Mouse (Mus musculus) embryonic facial prominence, embryonic 12.5 days (tissue): ENCODE measurements around the gene Gm20708. TPM values are rescaled to one million over a fixed set of nuclear protein-coding genes. Genes with fewer than 3 reads are reported as not detected.

Source experiments
- ATAC-seq: fragments of 200-750 bp; cut with Nextera tagmentation; 2 replicates; pipeline ENCODE4 v1.8.0; 2017; ENCODE audit not compliant: insufficient number of reproducible peaks, insufficient read depth, low FRiP score, low TSS enrichment
- H3K27ac ChIP-seq: fragments of 300-500 bp; sonication (generic); 2 replicates; pipeline ENCODE4 v1.5.1; 2016; ENCODE audit warnings: mild to moderate bottlenecking
- H3K27me3 ChIP-seq: fragments of 300-500 bp; sonication (generic); 2 replicates; pipeline ENCODE4 v1.6.1; 2016; ENCODE audit warnings: mild to moderate bottlenecking, moderate library complexity
- H3K36me3 ChIP-seq: fragments of 300-500 bp; sonication (generic); 2 replicates; pipeline ENCODE4 v1.6.1; 2016; ENCODE audit warnings: mild to moderate bottlenecking
- H3K4me1 ChIP-seq: fragments of 300-500 bp; sonication (generic); 2 replicates; pipeline ENCODE4 v1.6.1; 2016
- H3K4me2 ChIP-seq: fragments of 300-500 bp; sonication (generic); replicated peaks from 2 replicates; pipeline ENCODE4 v1.6.1; 2016; ENCODE audit warnings: mild to moderate bottlenecking, moderate library complexity
- H3K4me3 ChIP-seq: fragments of 300-500 bp; sonication (generic); 2 replicates; pipeline ENCODE4 v1.5.1; 2016; ENCODE audit warnings: mild to moderate bottlenecking
- H3K9ac ChIP-seq: fragments of 300-500 bp; sonication (generic); 2 replicates; pipeline ENCODE4 v1.6.1; 2016; ENCODE audit warnings: mild to moderate bottlenecking, moderate library complexity
- H3K9me3 ChIP-seq: fragments of 300-500 bp; sonication (generic); 2 replicates; pipeline ENCODE4 v1.6.1; 2016; ENCODE audit warnings: mild to moderate bottlenecking, moderate library complexity
- WGBS: fragments of 180-500 bp; shearing (Covaris S2); methylation state at CpG from one replicate; pipeline ENCODE4 v1.1.7; 2016; 5-methylcytosine and 5-hydroxymethylcytosine counted together
- polyA plus RNA-seq: library from polyadenylated mRNA; unstranded; fragments of >200 nt; fragmentation: Nextera tagmentation; extraction: Ambion mirVana; gene quantifications from 2 replicates; pipeline ENCODE4 v1.2.1, GENCODE M21; 2016

Gm20708 gene
- 0.54 and 1.3 TPM in 2 replicates for polyA plus RNA-seq

- H3K4me1 ChIP-seq = peaks cover 12% of the 10 kb centered on the region
- H3K4me2 ChIP-seq = peak within 1 kb of the TSS; percentile 100
- peak within 1 kb of the TSS; percentile 78 for H3K4me3 ChIP-seq
- 0 out of 2 replicates have a peak within 1 kb of the TSS, but pooled peaks have one; percentile 38 for H3K27ac ChIP-seq
- WGBS = under 1% methylated on average over 73 of the region's 75 CpGs
- ATAC-seq = peak; percentile 32; the same call in 1 of the 2 replicates
- H3K9ac ChIP-seq = peak within 1 kb of the TSS; percentile 67
- H3K36me3 ChIP-seq = peaks cover 24% of the 10 kb centered on the region
- H3K9me3 ChIP-seq = no peaks in the 10 kb centered on the region
- no peaks in the 10 kb centered on the region for H3K27me3 ChIP-seq
Observed at GRCm38 (mm10) chr11:117809407-117810311, at the start of gene Gm20708, which contains the start of gene Syngr2. Gene Gm20708 (plus strand): TSS chr11:117809668. Gene Syngr2 (plus strand): TSS chr11:117809668.

GRCm38 (mm10) chr11:117760374-117761119, 48.9 kb upstream of the Gm20708 start:
- no peak for ATAC-seq
- Histone ChIP-seq H3K27me3 (no peaks in the 10 kb centered on the region), H3K9me3 (no peaks in the 10 kb centered on the region), H3K9ac (no peak overlapping the region), H3K4me3 (no peak overlapping the region), H3K36me3 (peaks cover 83% of the 10 kb centered on the region), H3K4me1 (no peaks in the 10 kb centered on the region), H3K4me2 (no peak overlapping the region), H3K27ac (no peak overlapping the region)
- WGBS = 94% methylated on average over 26 of the region's 26 CpGs

- H3K4me2 ChIP-seq = no peak overlapping the region
- WGBS = 91% methylated on average over 13 of the region's 13 CpGs
- peaks cover 82% of the 10 kb centered on the region for H3K36me3 ChIP-seq
- no peak overlapping the region for H3K9ac ChIP-seq
- no peaks in the 10 kb centered on the region for H3K27me3 ChIP-seq
- H3K4me1 ChIP-seq = no peaks in the 10 kb centered on the region
- no peak overlapping the region for H3K27ac ChIP-seq
- H3K9me3 ChIP-seq = no peaks in the 10 kb centered on the region
- H3K4me3 ChIP-seq = no peak overlapping the region
- ATAC-seq = no peak
Observed at GRCm38 (mm10) chr11:117761801-117762200, 47.7 kb upstream of the Gm20708 start.

GRCm38 (mm10) chr11:117762246-117762645, 47.2 kb upstream of the Gm20708 start:
- Histone ChIP-seq H3K27me3 (no peaks in the 10 kb centered on the region), H3K9me3 (no peaks in the 10 kb centered on the region), H3K9ac (no peak overlapping the region), H3K36me3 (peaks cover 78% of the 10 kb centered on the region), H3K4me3 (no peak overlapping the region), H3K27ac (no peak overlapping the region), H3K4me1 (no peaks in the 10 kb centered on the region), H3K4me2 (no peak overlapping the region)
- ATAC-seq = no peak
- 86% methylated on average over 12 of the region's 12 CpGs for WGBS

- no peaks in the 10 kb centered on the region for H3K27me3 ChIP-seq
- no peaks in the 10 kb centered on the region for H3K4me1 ChIP-seq
- no peaks in the 10 kb centered on the region for H3K9me3 ChIP-seq
- peaks cover 57% of the 10 kb centered on the region for H3K36me3 ChIP-seq
- ATAC-seq = no peak
- no peak overlapping the region for H3K4me2 ChIP-seq
- H3K9ac ChIP-seq = no peak overlapping the region
- WGBS = 89% methylated on average over 9 of the region's 9 CpGs
- no peak overlapping the region for H3K27ac ChIP-seq
- H3K4me3 ChIP-seq = no peak overlapping the region
Observed at GRCm38 (mm10) chr11:117764319-117764718, 45.1 kb upstream of the Gm20708 start.

- Histone ChIP-seq H3K36me3 (peaks cover 48% of the 10 kb centered on the region), H3K4me2 (no peak overlapping the region), H3K27me3 (no peaks in the 10 kb centered on the region), H3K9me3 (no peaks in the 10 kb centered on the region), H3K4me3 (no peak overlapping the region), H3K27ac (no peak overlapping the region), H3K4me1 (no peaks in the 10 kb centered on the region), H3K9ac (no peak overlapping the region)
- WGBS = 94% methylated on average over 5 of the region's 5 CpGs
- ATAC-seq = no peak
Observed at GRCm38 (mm10) chr11:117765361-117765760, 44.1 kb upstream of the Gm20708 start.

- H3K27ac ChIP-seq = no peak overlapping the region
- no peak overlapping the region for H3K4me2 ChIP-seq
- H3K36me3 ChIP-seq = peaks cover 40% of the 10 kb centered on the region
- H3K4me1 ChIP-seq = no peaks in the 10 kb centered on the region
- no peaks in the 10 kb centered on the region for H3K27me3 ChIP-seq
- ATAC-seq = no peak
- WGBS = 92% methylated on average over 3 of the region's 3 CpGs
- no peak overlapping the region for H3K4me3 ChIP-seq
- H3K9me3 ChIP-seq = no peaks in the 10 kb centered on the region
- H3K9ac ChIP-seq = no peak overlapping the region
Observed at GRCm38 (mm10) chr11:117766275-117766674, 43.2 kb upstream of the Gm20708 start.

- no peak overlapping the region for H3K9ac ChIP-seq
- H3K36me3 ChIP-seq = peaks cover 38% of the 10 kb centered on the region
- no peak for ATAC-seq
- no peak overlapping the region for H3K4me2 ChIP-seq
- 82% methylated on average over 20 of the region's 20 CpGs for WGBS
- H3K9me3 ChIP-seq = no peaks in the 10 kb centered on the region
- no peaks in the 10 kb centered on the region for H3K4me1 ChIP-seq
- H3K27me3 ChIP-seq = no peaks in the 10 kb centered on the region
- 0 out of 2 replicates have a peak overlapping the region, but pooled peaks have one; percentile 8 for H3K27ac ChIP-seq
- H3K4me3 ChIP-seq = no peak overlapping the region
Observed at GRCm38 (mm10) chr11:117768725-117769682, 40.5 kb upstream of the Gm20708 start.

GRCm38 (mm10) chr11:117769683-117770047, 39.8 kb upstream of the Gm20708 start:
- H3K27me3 ChIP-seq = no peaks in the 10 kb centered on the region
- 0 out of 2 replicates have a peak overlapping the region, but pooled peaks have one; percentile 8 for H3K27ac ChIP-seq
- H3K36me3 ChIP-seq = peaks cover 32% of the 10 kb centered on the region
- no peak overlapping the region for H3K9ac ChIP-seq
- H3K9me3 ChIP-seq = no peaks in the 10 kb centered on the region
- H3K4me3 ChIP-seq = no peak overlapping the region
- no peak overlapping the region for H3K4me2 ChIP-seq
- no peaks in the 10 kb centered on the region for H3K4me1 ChIP-seq
- no peak for ATAC-seq
- WGBS = 92% methylated on average over 7 of the region's 7 CpGs

GRCm38 (mm10) chr11:117770407-117770806, 39.1 kb upstream of the Gm20708 start:
- no peak for ATAC-seq
- no peak overlapping the region for H3K9ac ChIP-seq
- no peak overlapping the region for H3K27ac ChIP-seq
- H3K4me3 ChIP-seq = no peak overlapping the region
- H3K9me3 ChIP-seq = no peaks in the 10 kb centered on the region
- H3K4me1 ChIP-seq = no peaks in the 10 kb centered on the region
- 94% methylated on average over 10 of the region's 10 CpGs for WGBS
- no peaks in the 10 kb centered on the region for H3K27me3 ChIP-seq
- H3K36me3 ChIP-seq = peaks cover 24% of the 10 kb centered on the region
- H3K4me2 ChIP-seq = no peak overlapping the region

- H3K9ac ChIP-seq = no peak overlapping the region
- no peak overlapping the region for H3K4me2 ChIP-seq
- H3K36me3 ChIP-seq = peaks cover 14% of the 10 kb centered on the region; the same call in 1 of the 2 replicates
- H3K9me3 ChIP-seq = no peaks in the 10 kb centered on the region
- no peak for ATAC-seq
- 95% methylated on average over 7 of the region's 7 CpGs for WGBS
- H3K4me1 ChIP-seq = no peaks in the 10 kb centered on the region
- H3K27me3 ChIP-seq = no peaks in the 10 kb centered on the region
- H3K4me3 ChIP-seq = no peak overlapping the region
- H3K27ac ChIP-seq = no peak overlapping the region
Observed at GRCm38 (mm10) chr11:117772352-117772751, 37.1 kb upstream of the Gm20708 start.
